Mouse (Mus musculus) cerebellum, adult 2 months (tissue): ENCODE results near the gene C130050O18Rik. TPM values are rescaled to one million over a fixed set of nuclear protein-coding genes. Genes with fewer than 3 reads are reported as not detected.

Source experiments
- DNase-seq, 2 experiments: peaks; one replicate each; pipeline ENCODE4 v3.0.0; 2021
- H3K27ac ChIP-seq: fragments of 200-500 bp; 2 replicates; pipeline ENCODE4 v1.5.1; 2012; ENCODE audit warnings: low read length, control low read depth, inconsistent platforms; ENCODE audit not compliant: insufficient read depth
- H3K27me3 ChIP-seq: fragments of 200-500 bp; 2 replicates; pipeline ENCODE4 v1.6.1; 2012; ENCODE audit warnings: inconsistent platforms, mild to moderate bottlenecking, low read length, moderate library complexity; ENCODE audit not compliant: control insufficient read depth, insufficient read depth
- H3K4me1 ChIP-seq: fragments of 200-500 bp; 2 replicates; pipeline ENCODE4 v1.6.1; 2011; ENCODE audit warnings: low read length; ENCODE audit not compliant: control insufficient read depth, insufficient read depth
- H3K4me3 ChIP-seq: fragments of 200-500 bp; replicated peaks from 2 replicates; pipeline ENCODE3; 2011; ENCODE audit warnings: mild to moderate bottlenecking, low read depth, low read length, control low read depth; ENCODE audit not compliant: insufficient read depth
- CTCF ChIP-seq: fragments of 200-500 bp; IDR thresholded peaks from 2 replicates; pipeline ENCODE4 v1.5.1; 2011; ENCODE audit warnings: low read depth, mild to moderate bottlenecking, control low read depth, low read length, moderate library complexity, borderline replicate concordance; ENCODE audit not compliant: insufficient read depth
- POLR2A ChIP-seq: fragments of 200-500 bp; IDR thresholded peaks from 2 replicates; pipeline ENCODE4 v1.6.1; 2011; ENCODE audit warnings: low read length, control low read depth, borderline replicate concordance; ENCODE audit not compliant: insufficient read depth
- WGBS: fragments of 180-500 bp; shearing (Covaris S2); methylation state at CpG from one replicate; pipeline ENCODE4 v1.1.7; 2018; 5-methylcytosine and 5-hydroxymethylcytosine counted together
- polyA plus RNA-seq: library from polyadenylated mRNA; depleted of rRNA; stranded (reverse); fragments of >200 nt; gene quantifications from 2 replicates; pipeline ENCODE4 v1.2.3, GENCODE M21; 2012

The C130050O18Rik gene
- polyA plus RNA-seq, 1 experiment: 0.21 TPM

DNA sequence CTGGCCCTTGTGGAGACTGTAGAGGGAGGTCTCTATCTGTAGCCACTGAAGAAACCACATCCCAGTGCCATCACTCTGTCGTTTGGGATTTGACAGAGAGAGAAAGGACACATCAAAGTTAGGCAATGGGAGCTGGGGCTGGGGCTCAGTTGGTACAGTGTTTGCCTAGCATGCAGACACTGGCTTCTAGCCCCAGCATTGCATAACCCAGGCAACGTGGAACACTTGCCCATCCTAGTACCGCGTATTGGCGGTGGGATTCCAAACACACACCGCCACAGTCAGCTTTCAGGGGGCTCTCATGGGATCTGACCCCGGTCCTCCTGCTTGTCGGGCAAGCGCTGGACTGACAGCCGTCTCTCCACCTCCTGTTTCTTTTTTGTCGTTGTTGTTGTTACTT lies 38.6 kb upstream of the C130050O18Rik start:
- 68% methylated on average over 11 of the region's 11 CpGs for WGBS
- TF ChIP-seq POLR2A (no peak), CTCF (no peak)
- peaks cover 20% of the 10 kb centered on the region for H3K4me1 ChIP-seq
- H3K27me3 ChIP-seq: no peaks in the 10 kb centered on the region
- no peak overlapping the region for H3K4me3 ChIP-seq
- no peak for DNase-seq
- H3K27ac ChIP-seq: no peak overlapping the region

DNA sequence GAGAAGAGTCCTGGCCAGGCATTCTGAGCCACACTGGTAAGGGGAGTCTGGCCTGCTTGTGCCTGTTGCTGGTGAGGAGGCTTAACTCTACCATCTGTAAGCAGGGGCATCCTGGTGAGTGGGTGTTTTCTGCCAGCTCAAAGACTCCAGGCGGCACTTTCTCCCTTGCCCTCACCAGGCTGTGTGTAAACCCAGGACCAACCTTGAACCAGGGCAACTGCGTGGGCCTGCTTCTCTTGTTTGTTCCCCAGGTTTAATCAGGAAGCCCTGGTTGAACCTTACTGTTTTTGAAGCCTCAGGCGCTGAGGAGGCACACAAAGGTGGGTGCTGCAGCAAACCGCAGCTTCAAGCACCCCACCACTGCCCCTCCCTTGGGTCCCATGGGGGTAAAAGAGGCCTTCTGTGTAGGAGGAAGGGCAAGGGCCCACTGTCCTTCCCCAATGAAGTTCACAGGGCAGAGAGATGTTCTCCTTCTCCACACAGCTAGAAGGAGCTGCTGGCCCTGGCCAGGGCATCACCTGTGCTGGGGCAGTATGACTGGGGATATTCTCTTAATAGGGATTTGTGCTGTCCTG lies 37.1 kb upstream of the C130050O18Rik start:
- H3K27me3 ChIP-seq: no peaks in the 10 kb centered on the region
- H3K4me1 ChIP-seq: peaks cover 20% of the 10 kb centered on the region
- 82% methylated on average over 4 of the region's 4 CpGs for WGBS
- DNase-seq: no peak
- no peak for TF ChIP-seq CTCF
- TF ChIP-seq POLR2A: no peak
- H3K27ac ChIP-seq: no peak overlapping the region
- H3K4me3 ChIP-seq: no peak overlapping the region

DNA sequence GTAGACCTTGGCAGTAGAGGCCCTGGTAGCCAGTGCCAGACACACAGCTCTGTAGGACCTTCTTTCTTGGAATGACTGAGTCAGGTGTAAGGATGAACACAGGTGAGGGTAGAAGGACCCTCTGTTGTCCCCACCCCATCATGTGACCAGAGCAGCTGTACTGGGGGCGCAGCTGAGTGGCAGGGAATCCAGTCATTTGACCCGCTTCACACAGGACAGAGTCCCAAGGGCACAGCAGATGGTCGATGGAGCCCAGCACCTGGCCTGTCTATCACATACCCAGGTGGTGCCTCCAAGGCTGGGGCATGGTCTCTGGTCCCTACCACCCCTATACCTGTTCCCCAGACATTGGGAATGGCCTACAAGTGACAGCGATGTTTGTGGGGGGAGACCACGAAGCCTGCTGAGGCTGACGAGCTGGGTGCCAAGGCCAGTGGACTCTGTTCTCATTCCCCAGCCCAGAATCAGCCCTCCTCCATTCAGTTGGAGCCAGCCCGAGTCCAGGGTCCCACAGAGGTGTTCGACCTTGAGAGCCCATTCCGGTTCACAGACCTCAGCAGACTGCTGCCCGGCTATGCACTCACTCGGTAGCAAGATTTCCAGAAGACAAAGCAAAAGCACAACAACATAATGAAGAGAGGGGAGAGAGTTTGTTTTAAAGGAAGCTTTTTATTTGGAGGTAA lies 36.3 kb upstream of the C130050O18Rik start:
- DNase-seq: no peak
- no peaks in the 10 kb centered on the region for H3K27me3 ChIP-seq
- no peak overlapping the region for H3K4me3 ChIP-seq
- no peak for TF ChIP-seq POLR2A
- TF ChIP-seq CTCF: no peak
- no peak overlapping the region for H3K27ac ChIP-seq
- 58% methylated on average over 11 of the region's 11 CpGs for WGBS
- peaks cover 20% of the 10 kb centered on the region for H3K4me1 ChIP-seq

DNA sequence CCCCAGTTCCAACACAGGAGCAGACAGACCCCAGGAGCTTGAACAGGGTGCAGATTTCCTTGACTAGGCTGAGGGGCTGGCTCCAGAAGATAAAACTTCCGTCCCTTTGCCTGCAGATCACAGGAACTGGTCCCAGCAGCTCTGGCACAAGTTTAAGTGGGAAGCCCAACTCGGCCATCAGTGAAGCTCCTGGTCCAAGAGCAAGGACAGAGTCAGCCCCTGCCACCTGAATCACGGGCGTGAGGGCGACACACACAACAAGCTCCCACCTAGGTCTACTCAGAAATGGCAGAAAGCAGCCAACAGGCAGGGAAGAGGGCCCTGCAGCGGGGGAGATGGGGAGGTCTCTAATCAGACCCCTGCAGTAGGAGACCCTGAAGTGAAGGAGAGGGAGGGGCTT lies 34.7 kb upstream of the C130050O18Rik start:
- Histone ChIP-seq H3K4me1 (peaks cover 7% of the 10 kb centered on the region), H3K4me3 (no peak overlapping the region), H3K27ac (no peak overlapping the region), H3K27me3 (no peaks in the 10 kb centered on the region)
- TF ChIP-seq CTCF: no peak
- TF ChIP-seq POLR2A: no peak
- WGBS: 85% methylated on average over 6 of the region's 6 CpGs
- no peak for DNase-seq

DNA sequence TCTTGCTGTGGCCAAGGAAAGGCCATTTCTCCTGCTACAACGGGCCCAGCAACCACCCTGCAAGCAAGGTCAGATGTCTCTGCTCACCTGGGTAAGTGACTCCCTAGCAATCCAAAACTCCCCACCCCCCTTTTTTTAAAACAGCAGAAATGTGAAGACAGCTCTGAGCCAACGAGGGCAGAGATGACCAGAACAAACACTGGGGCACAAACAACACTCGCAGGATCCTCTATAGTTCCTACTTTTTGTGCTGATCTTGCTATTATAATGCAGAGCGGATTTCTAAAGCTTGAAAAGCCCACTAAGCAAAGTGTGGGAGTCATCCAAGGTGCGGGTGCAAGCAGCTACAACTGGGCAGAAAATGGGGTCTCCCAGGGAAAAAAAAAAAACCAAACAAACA lies 34.0 kb upstream of the C130050O18Rik start:
- TF ChIP-seq POLR2A (no peak), CTCF (no peak)
- Histone ChIP-seq H3K4me1 (peaks cover 6% of the 10 kb centered on the region), H3K4me3 (no peak overlapping the region), H3K27ac (no peak overlapping the region), H3K27me3 (no peaks in the 10 kb centered on the region)
- 69% methylated on average over 5 of the region's 5 CpGs for WGBS
- DNase-seq: no peak

DNA sequence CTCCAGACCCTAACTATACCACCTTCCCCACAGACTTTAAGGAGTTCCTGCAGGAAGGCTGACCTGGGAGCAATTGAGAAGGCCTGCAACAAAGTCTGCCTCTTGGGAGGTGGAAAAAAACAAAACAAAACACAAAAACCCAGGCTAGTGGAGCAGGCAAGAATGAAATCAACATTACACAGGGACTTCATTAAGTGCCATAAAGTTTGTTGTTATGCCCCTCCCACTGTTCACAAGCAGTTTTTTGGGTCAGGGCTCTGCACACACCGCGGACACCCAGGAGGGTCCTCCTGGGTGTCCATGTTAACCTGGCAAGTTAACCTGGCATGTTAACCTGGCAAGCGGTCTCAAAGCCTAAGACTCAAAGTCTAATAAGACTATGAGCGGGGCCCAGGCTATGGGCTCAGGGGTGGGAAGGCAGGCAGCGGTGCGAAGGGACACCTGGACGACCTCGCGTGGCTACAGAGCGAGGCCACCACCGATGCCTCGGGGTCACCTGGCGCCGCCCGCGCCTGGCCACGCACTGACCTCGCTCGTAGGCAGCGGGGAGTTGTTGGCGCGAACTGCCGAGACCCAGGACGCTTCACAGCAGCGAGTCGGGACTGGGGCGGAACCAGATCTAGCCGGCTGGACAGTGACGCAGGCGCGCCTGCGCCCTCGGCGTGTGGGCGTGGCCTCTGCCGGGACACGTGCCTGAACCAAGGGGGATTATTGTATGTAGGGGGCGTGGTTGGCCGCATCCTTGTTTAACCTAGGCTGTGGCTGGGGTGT lies 33.3 kb upstream of the C130050O18Rik start:
- TF ChIP-seq CTCF (no peak), POLR2A (peak; percentile 84)
- peaks cover 6% of the 10 kb centered on the region for H3K4me1 ChIP-seq
- H3K4me3 ChIP-seq: peak overlapping the region; percentile 85
- H3K27ac ChIP-seq: peak overlapping the region; percentile 90
- DNase-seq: peak; percentile 84
- H3K27me3 ChIP-seq: no peaks in the 10 kb centered on the region
- 2% methylated on average over 39 of the region's 39 CpGs for WGBS

DNA sequence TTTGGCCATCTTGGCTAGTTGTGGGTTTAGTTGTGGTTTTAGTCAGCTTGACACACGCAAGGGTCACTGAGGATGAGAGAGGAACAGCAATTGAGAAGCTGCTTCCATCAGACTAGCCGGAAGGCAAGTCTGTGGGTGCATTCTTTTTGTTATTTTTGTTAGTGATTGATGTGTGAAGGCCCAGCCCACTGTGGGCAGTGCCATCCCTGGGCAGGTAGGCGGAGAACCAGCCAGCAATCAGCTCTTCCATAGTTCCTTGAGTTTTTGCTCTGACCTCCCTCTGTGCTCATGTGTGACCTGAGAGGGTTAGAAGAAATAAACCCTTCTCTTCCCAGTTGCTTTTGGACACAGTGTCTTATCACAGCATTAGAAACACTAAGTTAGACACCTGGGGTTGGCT lies 32.0 kb upstream of the C130050O18Rik start:
- H3K27me3 ChIP-seq: no peaks in the 10 kb centered on the region
- no peak overlapping the region for H3K27ac ChIP-seq
- 94% methylated on average over 3 of the region's 3 CpGs for WGBS
- DNase-seq: no peak
- no peak for TF ChIP-seq POLR2A
- no peak for TF ChIP-seq CTCF
- H3K4me1 ChIP-seq: peaks cover 6% of the 10 kb centered on the region
- H3K4me3 ChIP-seq: no peak overlapping the region

DNA sequence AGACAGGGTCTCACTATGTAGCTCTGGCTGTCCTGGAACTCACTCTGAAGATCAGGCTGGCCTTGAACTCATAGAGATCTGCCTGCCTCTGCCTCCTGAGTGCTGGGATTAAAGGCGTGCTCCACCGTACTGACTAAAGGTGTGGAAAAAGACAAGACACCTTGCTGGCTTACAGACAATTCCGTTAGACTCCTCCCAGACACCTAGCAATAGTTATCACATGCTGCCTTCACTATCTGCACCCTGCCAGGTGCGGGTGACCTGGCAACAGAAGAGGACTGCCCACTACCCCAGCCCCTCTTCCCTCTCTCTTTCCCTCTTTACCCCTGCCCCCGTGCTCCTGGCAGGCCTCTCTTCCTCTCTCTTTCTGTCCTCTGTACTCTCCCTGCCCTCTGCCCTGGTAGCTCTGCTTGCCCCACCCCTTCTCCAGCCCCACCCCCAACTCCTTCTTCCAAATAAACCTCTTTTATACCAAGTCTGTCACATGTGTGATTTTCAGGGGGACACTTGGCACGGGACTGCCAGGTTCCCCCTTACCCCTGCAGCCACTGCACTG lies 31.1 kb upstream of the C130050O18Rik start:
- Histone ChIP-seq H3K27ac (no peak overlapping the region), H3K4me1 (peaks cover under 1% of the 10 kb centered on the region), H3K27me3 (no peaks in the 10 kb centered on the region), H3K4me3 (no peak overlapping the region)
- TF ChIP-seq POLR2A: no peak
- WGBS: 87% methylated on average over 6 of the region's 6 CpGs
- no peak for DNase-seq
